Mouse (Mus musculus) T-cell, adult 66 days (primary cell): ENCODE data around the gene Fitm2. TPM values are rescaled to one million over a fixed set of nuclear protein-coding genes. Genes with fewer than 3 reads are reported as not detected.

Source experiments
- total RNA-seq, 2 experiments: library from RNA; stranded (reverse); gene quantifications; 3 replicates in 1 of 2; 4 replicates in 1 of 2; pipeline ENCODE4 v1.2.4; 2023

Fitm2 gene
- 1 to 10 TPM; 5.8 to 6.1 TPM for total RNA-seq

DNA sequence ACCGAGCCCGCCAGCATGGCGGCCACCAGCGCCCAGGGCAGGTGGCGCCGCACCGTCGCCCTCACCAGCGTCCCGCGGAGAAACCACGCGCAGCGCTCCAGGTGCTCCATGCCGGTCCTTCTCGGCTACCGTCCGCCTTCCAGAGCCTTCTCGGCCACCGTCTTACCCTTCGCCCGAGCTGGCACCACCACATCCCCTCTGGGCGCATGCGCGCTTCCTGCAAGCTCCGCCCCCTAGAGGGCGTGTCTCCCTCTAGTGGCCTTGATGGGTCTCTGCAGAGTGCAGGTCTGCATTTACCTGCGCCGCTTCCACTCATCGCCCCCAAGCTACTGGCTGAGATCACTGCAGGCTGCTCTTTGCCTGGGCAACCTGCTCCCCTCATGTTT lies at the start of gene Fitm2:
Gene Fitm2 (minus strand): TSS at position 164 of the 386 bp plus-strand sequence.

GRCm38 (mm10) chr2:163506300-163507004 lies 34.0 kb upstream of the Fitm2 start, which contains the start of gene Hnf4a:
Gene Hnf4a, plus strand, starts transcription at chr2:163506808.

GRCm38 (mm10) chr2:163492018-163492417 lies 19.6 kb upstream of the Fitm2 start, which contains the start of gene R3hdml:
Gene R3hdml, plus strand, starts transcription at chr2:163492318.

DNA sequence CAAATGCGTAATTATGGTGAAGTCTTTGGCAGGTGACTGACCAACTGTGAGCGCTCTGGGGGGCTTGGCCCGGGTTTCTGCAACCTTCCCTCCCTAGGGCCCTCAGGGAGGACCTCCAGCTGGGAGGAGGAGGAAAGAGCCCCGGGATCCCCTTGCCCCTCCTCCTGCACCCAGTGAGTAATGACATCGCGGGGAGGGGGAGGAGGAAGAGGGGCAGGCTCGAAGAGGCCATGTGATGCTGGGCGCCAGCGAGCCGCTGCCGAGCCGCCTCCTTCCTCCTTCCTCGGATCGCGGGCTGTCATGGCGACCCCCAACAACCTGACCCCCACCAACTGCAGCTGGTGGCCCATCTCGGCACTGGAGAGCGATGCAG lies 34.2 kb downstream of the Fitm2 start, which contains the start of gene Gdap1l1:
Gene Gdap1l1 (plus strand): TSS at position 231 of the 373 bp plus-strand sequence.

DNA sequence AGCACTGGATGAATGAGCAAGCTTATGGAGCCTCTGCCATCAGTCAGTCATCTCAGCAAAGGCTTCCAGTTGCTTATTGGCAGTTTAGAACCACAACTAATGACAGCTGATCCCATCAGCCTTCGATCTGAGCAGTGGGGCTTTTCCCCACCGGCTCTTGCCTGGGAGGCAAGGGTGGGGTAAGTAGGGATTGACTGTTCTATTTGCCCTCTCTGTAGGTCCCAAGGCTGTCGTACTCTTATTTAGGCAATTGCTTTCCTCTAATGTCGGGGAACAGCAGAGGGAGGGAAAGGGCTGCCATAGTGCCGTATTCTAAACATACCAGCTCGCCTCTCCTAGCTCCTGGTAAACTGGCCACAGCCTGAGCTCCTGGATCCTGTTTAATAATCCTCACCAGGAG lies 47.8 kb downstream of the Fitm2 start, which contains the start of gene Oser1:
Gene Oser1 (minus strand): TSS at position 101 of the 400 bp plus-strand sequence.

Other genes with a start within 250 kb of the Fitm2 start
- not detected for gene Jph2, start 74.6 kb downstream of the Fitm2 start, total RNA-seq
- gene Oser1, start 47.9 kb downstream of the Fitm2 start, total RNA-seq: 100 to 1,000 TPM; 130 to 164 TPM
- gene Gdap1l1, start 34.2 kb downstream of the Fitm2 start, total RNA-seq: not detected
- not detected for gene R3hdml, start 19.7 kb upstream of the Fitm2 start, total RNA-seq
- not detected for gene Hnf4a, start 34.2 kb upstream of the Fitm2 start, total RNA-seq
- 10 to 100 TPM; 60.4 to 65.1 TPM for gene Ttpal, start 129.7 kb upstream of the Fitm2 start, total RNA-seq
- gene Serinc3, start 172.5 kb upstream of the Fitm2 start, total RNA-seq: 100 to 1,000 TPM; 635 to 716 TPM
- 10 to 100 TPM; 21.8 to 24.7 TPM for gene Pkig, start 185.8 kb upstream of the Fitm2 start, total RNA-seq